Mouse (Mus musculus) brain, embryonic 14.5 days (tissue): ENCODE results near the gene Hs1bp3.

Source experiments
- CTCF ChIP-seq: fragments of 200-500 bp; IDR thresholded peaks from 2 replicates; pipeline ENCODE4 v1.5.1; 2012; ENCODE audit warnings: inconsistent platforms, mild to moderate bottlenecking, moderate library complexity, borderline replicate concordance; ENCODE audit not compliant: insufficient read depth, insufficient read length; ENCODE audit errors: extremely low read depth
- POLR2A ChIP-seq: fragments of 200-500 bp; IDR thresholded peaks from 2 replicates; pipeline ENCODE4 v1.6.1; 2012; ENCODE audit warnings: mild to moderate bottlenecking, inconsistent platforms, borderline replicate concordance; ENCODE audit not compliant: poor library complexity, insufficient read depth, insufficient read length, severe bottlenecking; ENCODE audit errors: extremely low read depth

GRCm38 (mm10) chr12:8321506-8321905, 8.3 kb downstream of the Hs1bp3 start:
- TF ChIP-seq CTCF (no peak), POLR2A (no peak)
